Mouse (Mus musculus): Measurements from ENCODE around the gene Josd1. TPM values are rescaled to one million over a fixed set of nuclear protein-coding genes. Genes with fewer than 3 reads are reported as not detected.

Gene Josd1
- polyA plus RNA-seq, 1 experiment, result 14.2 TPM

DNA sequence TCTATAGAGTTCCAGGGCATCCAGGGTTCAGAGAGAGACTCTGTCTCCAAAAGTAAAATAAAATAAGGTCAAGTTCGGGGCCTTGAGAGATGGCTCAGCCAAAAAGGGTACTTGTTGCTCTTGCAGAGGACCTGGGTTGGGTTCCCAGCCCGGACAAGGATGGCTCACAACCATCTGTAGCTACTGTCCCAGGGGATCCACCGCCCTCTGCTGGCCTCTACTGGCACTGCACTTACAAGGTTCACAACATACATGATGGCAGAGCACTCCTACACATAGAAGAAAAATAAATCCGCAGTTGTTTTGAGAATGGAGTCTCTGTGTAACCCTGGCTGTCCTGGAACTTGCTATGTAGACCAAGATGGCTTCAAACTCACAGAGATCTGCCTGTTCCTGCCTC lies 25.9 kb downstream of the Josd1 start:
- TF ChIP-seq CTCF (IDR thresholded peaks at IDR 0.05; ENCODE audit: extremely low read depth, insufficient read length, insufficient replicate concordance, low read depth, low read length) (peak; percentile 51; the same call in 1 of the 2 replicates), POLR2A (IDR thresholded peaks at IDR 0.05; ENCODE audit: low read depth, low read length) (no peak)
- H3K27me3 ChIP-seq (ENCODE audit: control insufficient read depth, insufficient read depth, low read length), result no peaks in the 10 kb centered on the region
- H3K4me1 ChIP-seq (ENCODE audit: control insufficient read depth, insufficient read depth, insufficient read length, low read length), result peaks cover 3% of the 10 kb centered on the region; the same call in 1 of the 2 replicates
- no peak overlapping the region for H3K27ac ChIP-seq (ENCODE audit: insufficient read depth, low read depth, low read length)
- 77% methylated on average over 4 of the region's 4 CpGs for WGBS
- 0 out of 2 replicates have a peak, but pooled peaks cover 3% of the 10 kb centered on the region for H3K36me3 ChIP-seq (ENCODE audit: control insufficient read depth, insufficient read depth, low read length)
- H3K4me3 ChIP-seq (ENCODE audit: low read depth, low read length), result no peak overlapping the region

- H3K27ac ChIP-seq (ENCODE audit: insufficient read depth, low read depth, low read length), result peak within 1 kb of the TSS; percentile 92
- peaks cover 3% of the 10 kb centered on the region; the same call in 1 of the 2 replicates for H3K4me1 ChIP-seq (ENCODE audit: control insufficient read depth, insufficient read depth, insufficient read length, low read length)
- peak within 1 kb of the TSS; percentile 69 for H3K4me3 ChIP-seq (ENCODE audit: low read depth, low read length)
- TF ChIP-seq POLR2A (IDR thresholded peaks at IDR 0.05; ENCODE audit: low read depth, low read length), result peak; percentile 73; the same call in 1 of the 2 replicates
- TF ChIP-seq CTCF (IDR thresholded peaks at IDR 0.05; ENCODE audit: extremely low read depth, insufficient read length, insufficient replicate concordance, low read depth, low read length), result no peak
- under 1% methylated on average over 55 of the region's 55 CpGs for WGBS
- H3K27me3 ChIP-seq (ENCODE audit: control insufficient read depth, insufficient read depth, low read length), result no peaks in the 10 kb centered on the region
- no peaks in the 10 kb centered on the region for H3K36me3 ChIP-seq (ENCODE audit: control insufficient read depth, insufficient read depth, low read length)
Measured at GRCm38 (mm10) chr15:79658531-79659375, 29.0 kb downstream of the Josd1 start, which contains the start of the genes Fam227a and Cby1. TSS of gene Fam227a (minus strand) at chr15:79658956. TSS of gene Cby1 (plus strand) at chr15:79659199.

GRCm38 (mm10) chr15:79657837-79658530 lies 29.7 kb downstream of the Josd1 start:
- Histone ChIP-seq H3K4me1 (ENCODE audit: control insufficient read depth, insufficient read depth, insufficient read length, low read length) (peaks cover 3% of the 10 kb centered on the region; the same call in 1 of the 2 replicates), H3K27ac (ENCODE audit: insufficient read depth, low read depth, low read length) (peak overlapping the region; percentile 92), H3K4me3 (ENCODE audit: low read depth, low read length) (peak overlapping the region; percentile 69), H3K27me3 (ENCODE audit: control insufficient read depth, insufficient read depth, low read length) (no peaks in the 10 kb centered on the region), H3K36me3 (ENCODE audit: control insufficient read depth, insufficient read depth, low read length) (no peaks in the 10 kb centered on the region)
- TF ChIP-seq CTCF (IDR thresholded peaks at IDR 0.05; ENCODE audit: extremely low read depth, insufficient read length, insufficient replicate concordance, low read depth, low read length) (peak; percentile 61; the same call in 1 of the 2 replicates), POLR2A (IDR thresholded peaks at IDR 0.05; ENCODE audit: low read depth, low read length) (no peak)
- WGBS, result 2% methylated on average over 16 of the region's 16 CpGs

GRCm38 (mm10) chr15:79656451-79656850 lies 31.3 kb downstream of the Josd1 start:
- Histone ChIP-seq H3K4me3 (ENCODE audit: low read depth, low read length) (no peak overlapping the region), H3K36me3 (ENCODE audit: control insufficient read depth, insufficient read depth, low read length) (no peaks in the 10 kb centered on the region), H3K4me1 (ENCODE audit: control insufficient read depth, insufficient read depth, insufficient read length, low read length) (peaks cover 3% of the 10 kb centered on the region; the same call in 1 of the 2 replicates), H3K27ac (ENCODE audit: insufficient read depth, low read depth, low read length) (no peak overlapping the region), H3K27me3 (ENCODE audit: control insufficient read depth, insufficient read depth, low read length) (no peaks in the 10 kb centered on the region)
- TF ChIP-seq CTCF (IDR thresholded peaks at IDR 0.05; ENCODE audit: extremely low read depth, insufficient read length, insufficient replicate concordance, low read depth, low read length) (no peak), POLR2A (IDR thresholded peaks at IDR 0.05; ENCODE audit: low read depth, low read length) (no peak)
- 93% methylated on average over 14 of the region's 14 CpGs for WGBS

DNA sequence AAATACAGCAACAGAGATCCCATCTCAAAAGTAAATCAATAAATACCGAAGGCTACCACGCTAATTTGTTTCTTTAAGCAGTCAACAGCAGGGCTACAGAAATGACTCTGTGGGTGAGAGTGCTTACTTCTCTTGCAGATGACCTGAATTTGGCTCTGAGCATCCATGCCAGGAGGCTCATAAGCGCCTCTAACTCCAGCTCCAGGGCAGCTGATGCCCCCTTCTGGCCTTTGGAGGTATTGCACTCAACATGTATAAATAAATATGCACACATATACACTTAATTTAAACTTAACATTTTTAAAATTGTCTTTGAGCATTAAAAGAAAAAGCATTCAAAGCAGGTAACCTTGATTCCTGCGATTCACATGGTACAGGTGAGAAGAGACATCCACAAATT lies 36.2 kb downstream of the Josd1 start:
- no peak overlapping the region for H3K27ac ChIP-seq (ENCODE audit: insufficient read depth, low read depth, low read length)
- no peak overlapping the region for H3K4me3 ChIP-seq (ENCODE audit: low read depth, low read length)
- no peaks in the 10 kb centered on the region for H3K36me3 ChIP-seq (ENCODE audit: control insufficient read depth, insufficient read depth, low read length)
- H3K4me1 ChIP-seq (ENCODE audit: control insufficient read depth, insufficient read depth, insufficient read length, low read length), result no peaks in the 10 kb centered on the region
- peak; percentile 56; the same call in 1 of the 2 replicates for TF ChIP-seq CTCF (IDR thresholded peaks at IDR 0.05; ENCODE audit: extremely low read depth, insufficient read length, insufficient replicate concordance, low read depth, low read length)
- TF ChIP-seq POLR2A (IDR thresholded peaks at IDR 0.05; ENCODE audit: low read depth, low read length), result no peak
- 70% methylated on average over 4 of the region's 4 CpGs for WGBS
- H3K27me3 ChIP-seq (ENCODE audit: control insufficient read depth, insufficient read depth, low read length), result no peaks in the 10 kb centered on the region

- TF ChIP-seq POLR2A (IDR thresholded peaks at IDR 0.05; ENCODE audit: low read depth, low read length) (no peak), CTCF (IDR thresholded peaks at IDR 0.05; ENCODE audit: extremely low read depth, insufficient read length, insufficient replicate concordance, low read depth, low read length) (peak; percentile 62; the same call in 1 of the 2 replicates)
- Histone ChIP-seq H3K4me3 (ENCODE audit: low read depth, low read length) (no peak overlapping the region), H3K36me3 (ENCODE audit: control insufficient read depth, insufficient read depth, low read length) (no peaks in the 10 kb centered on the region), H3K27me3 (ENCODE audit: control insufficient read depth, insufficient read depth, low read length) (no peaks in the 10 kb centered on the region), H3K4me1 (ENCODE audit: control insufficient read depth, insufficient read depth, insufficient read length, low read length) (no peaks in the 10 kb centered on the region), H3K27ac (ENCODE audit: insufficient read depth, low read depth, low read length) (no peak overlapping the region)
Measured at GRCm38 (mm10) chr15:79650569-79650968, 37.1 kb downstream of the Josd1 start.

- 86% methylated on average over 12 of the region's 12 CpGs for WGBS
- TF ChIP-seq POLR2A (IDR thresholded peaks at IDR 0.05; ENCODE audit: low read depth, low read length), result no peak
- no peak for TF ChIP-seq CTCF (IDR thresholded peaks at IDR 0.05; ENCODE audit: extremely low read depth, insufficient read length, insufficient replicate concordance, low read depth, low read length)
- Histone ChIP-seq H3K4me3 (ENCODE audit: low read depth, low read length) (no peak overlapping the region), H3K4me1 (ENCODE audit: control insufficient read depth, insufficient read depth, insufficient read length, low read length) (no peaks in the 10 kb centered on the region), H3K27me3 (ENCODE audit: control insufficient read depth, insufficient read depth, low read length) (no peaks in the 10 kb centered on the region), H3K27ac (ENCODE audit: insufficient read depth, low read depth, low read length) (no peak overlapping the region), H3K36me3 (ENCODE audit: control insufficient read depth, insufficient read depth, low read length) (no peaks in the 10 kb centered on the region)
Measured at GRCm38 (mm10) chr15:79648130-79648529, 39.6 kb downstream of the Josd1 start.

Data from small intestine, adult 2 months (tissue).